Mouse (Mus musculus) CH12.LX (cell line): ENCODE data around the gene Rhbdl1. TPM values are rescaled to one million over a fixed set of nuclear protein-coding genes. Genes with fewer than 3 reads are reported as not detected.
A peak's percentile ranks its signal among the peaks of the same experiment; 100 is the strongest.

Source experiments
- DNase-seq: peaks from one replicate; pipeline ENCODE4 v3.0.0-alpha.2; 2013; ENCODE audit errors: extremely low read depth
- H3K27ac ChIP-seq: 2 replicates; pipeline ENCODE4 v1.5.1; 2012; ENCODE audit warnings: low read depth, mild to moderate bottlenecking, control low read depth, moderate library complexity; ENCODE audit not compliant: insufficient read depth
- H3K27me3 ChIP-seq: replicated peaks from 2 replicates; pipeline ENCODE3; 2012; ENCODE audit warnings: inconsistent platforms
- H3K36me3 ChIP-seq, 2 experiments: replicated peaks in 1 of 2; 2 replicates each; pipeline versions ENCODE3 to v1.6.1; 2012; ENCODE audit warnings: inconsistent platforms in 1 of 2, low read length in 1 of 2, mild to moderate bottlenecking in 1 of 2, mixed read lengths in 1 of 2, moderate library complexity in 1 of 2; ENCODE audit not compliant: control insufficient read depth in 1 of 2, insufficient read depth in 1 of 2
- H3K4me1 ChIP-seq, 2 experiments: 2 replicates each; pipeline ENCODE4 v1.6.1; 2012; ENCODE audit warnings: inconsistent platforms in 1 of 2, moderate library complexity in 1 of 2; ENCODE audit not compliant: insufficient read depth in 2 of 2, control insufficient read depth in 1 of 2
- H3K4me2 ChIP-seq: 2 replicates; pipeline ENCODE4 v1.6.1; 2012; ENCODE audit warnings: low read depth, mild to moderate bottlenecking, control low read depth; ENCODE audit not compliant: poor library complexity, insufficient read depth, severe bottlenecking
- H3K4me3 ChIP-seq, 3 experiments: fragments of 150-350 bp in 1 of 3; sonication (generic) in 1 of 3; replicated peaks in 1 of 3; 2 replicates each; pipeline versions ENCODE3 to v1.5.1; 2011 to 2012; ENCODE audit warnings: low read depth in 2 of 3, low read length in 2 of 3, mild to moderate bottlenecking in 2 of 3, moderate library complexity in 2 of 3, control low read depth in 1 of 3, improper control_type of control experiment in 1 of 3, inconsistent platforms in 1 of 3, mixed read lengths in 1 of 3; ENCODE audit not compliant: poor library complexity in 1 of 3
- H3K79me2 ChIP-seq: replicated peaks from 2 replicates; pipeline ENCODE4 v1.6.1; 2012; ENCODE audit warnings: mild to moderate bottlenecking, moderate library complexity; ENCODE audit not compliant: control insufficient read depth, poor library complexity, insufficient read depth, severe bottlenecking; ENCODE audit errors: extremely low read depth
- H3K9ac ChIP-seq: 2 replicates; pipeline ENCODE4 v1.6.1; 2012; ENCODE audit warnings: low read depth, mild to moderate bottlenecking, control low read depth, moderate library complexity; ENCODE audit not compliant: insufficient read depth
- H3K9me3 ChIP-seq: replicated peaks from 2 replicates; pipeline ENCODE3; 2012; ENCODE audit warnings: low read length, inconsistent platforms, mixed read lengths
- CTCF ChIP-seq, 2 experiments: IDR thresholded peaks in 1 of 2; conservative IDR thresholded peaks in 1 of 2; 2 replicates each; pipeline ENCODE4 v1.5.1; 2011 to 2012; ENCODE audit warnings: low read depth in 2 of 2, low read length in 2 of 2, improper control_type of control experiment in 1 of 2, inconsistent platforms in 1 of 2, mild to moderate bottlenecking in 1 of 2, moderate library complexity in 1 of 2
- MAX ChIP-seq: IDR thresholded peaks from 2 replicates; pipeline ENCODE4 v1.6.1; 2011; ENCODE audit warnings: low read length, improper control_type of control experiment
- MXI1 ChIP-seq: IDR thresholded peaks from 2 replicates; pipeline ENCODE4 v1.6.1; 2011; ENCODE audit warnings: mild to moderate bottlenecking, low read depth, low read length, improper control_type of control experiment
- MYC ChIP-seq: IDR thresholded peaks from 2 replicates; pipeline ENCODE4 v1.6.1; 2011; ENCODE audit warnings: low read depth, mild to moderate bottlenecking, improper control_type of control experiment, low read length
- POLR2A ChIP-seq: IDR thresholded peaks from 2 replicates; pipeline ENCODE4 v1.6.1; 2011; ENCODE audit warnings: low read depth, mild to moderate bottlenecking, improper control_type of control experiment, low read length
- RAD21 ChIP-seq: IDR thresholded peaks from 2 replicates; pipeline ENCODE4 v1.6.1; 2011; ENCODE audit warnings: low read depth, mild to moderate bottlenecking, low read length, improper control_type of control experiment, moderate library complexity
- SIN3A ChIP-seq: IDR thresholded peaks from 2 replicates; pipeline ENCODE4 v1.6.1; 2012; ENCODE audit warnings: low read length, improper control_type of control experiment, inconsistent platforms
- TBP ChIP-seq: conservative IDR thresholded peaks from 2 replicates; pipeline ENCODE4 v1.6.1; 2011; ENCODE audit warnings: low read depth, low read length, improper control_type of control experiment
- UBTF ChIP-seq: IDR thresholded peaks from 2 replicates; pipeline ENCODE4 v1.6.1; 2012; ENCODE audit warnings: low read depth, mild to moderate bottlenecking, inconsistent platforms, low read length, improper control_type of control experiment, moderate library complexity
- dilution Hi-C: fragments of 300-500 bp; cut with MboI; formaldehyde crosslinking; loops from 2 replicates; pipeline ENCODE4 v1.14.3; 2020; ENCODE audit warnings: low sequenced_read_pairs; ENCODE audit not compliant: extremely low pct_unique_long_range_greater_than_20kb, extremely low pct_ligation_motif_present
- in situ Hi-C: fragments of 300-500 bp; cut with MboI; formaldehyde crosslinking; loops from 3 replicates; pipeline ENCODE4 v1.14.3; 2019; ENCODE audit warnings: low sequenced_read_pairs, low pct_ligation_motif_present, low pct_unique_long_range_greater_than_20kb, mixed read lengths
- polyA plus RNA-seq: library from polyadenylated mRNA; unstranded; fragments of >175 nt; gene quantifications from 2 replicates; pipeline ENCODE4 v1.2.1, GENCODE M21; 2012; ENCODE audit warnings: low read depth; ENCODE audit not compliant: insufficient read length
- total RNA-seq, 2 experiments: library from RNA; depleted of rRNA; stranded (reverse); fragments of 300-350 nt in 1 of 2; fragments of >200 nt in 1 of 2; gene quantifications; 2 replicates each; pipeline ENCODE4 v1.2.3; 2012 to 2014

Rhbdl1 gene
- total and polyA plus RNA-seq, 3 experiments, result 1.9 to 2.8 TPM; not detected in 1

GRCm38 (mm10) chr17:25868601-25869191 is 31.6 kb upstream of the Rhbdl1 start, which contains the start of gene Mcrip2:
Mcrip2 (minus strand) TSS chr17:25868764.
- no peak for DNase-seq
- Histone ChIP-seq H3K9ac (peak within 1 kb of the TSS; percentile 28; the same call in 1 of the 2 replicates), H3K79me2 (no peaks in the 10 kb centered on the region), H3K4me2 (peak within 1 kb of the TSS; percentile 79), H3K36me3 (no peaks in the 10 kb centered on the region), H3K27ac (no peak within 1 kb of the TSS), H3K4me3 (peak within 1 kb of the TSS; percentile 49 to 76 (median 51)), H3K27me3 (peaks cover 63% of the 10 kb centered on the region), H3K4me1 (peaks cover 4 to 15% of the 10 kb centered on the region in 2 experiments; a peak in 2 of 4 replicates)
- dilution Hi-C loops, result no loop called here
- TF ChIP-seq CTCF (conservative IDR thresholded peaks at IDR 0.05 in 1 of 2, IDR thresholded peaks at IDR 0.05 in 1 of 2; ENCODE audit: low read depth in 2 of 2, low read length in 2 of 2) (no peak), SIN3A (peak; percentile 73; the same call in 1 of the 2 replicates), POLR2A (peak; percentile 59; the same call in 1 of the 2 replicates), RAD21 (no peak)
- TF ChIP-seq, all 38 proteins: peak for 2
- in situ Hi-C loops, result no loop called here
- H3K9me3 ChIP-seq, result no peaks in the 10 kb centered on the region

DNA sequence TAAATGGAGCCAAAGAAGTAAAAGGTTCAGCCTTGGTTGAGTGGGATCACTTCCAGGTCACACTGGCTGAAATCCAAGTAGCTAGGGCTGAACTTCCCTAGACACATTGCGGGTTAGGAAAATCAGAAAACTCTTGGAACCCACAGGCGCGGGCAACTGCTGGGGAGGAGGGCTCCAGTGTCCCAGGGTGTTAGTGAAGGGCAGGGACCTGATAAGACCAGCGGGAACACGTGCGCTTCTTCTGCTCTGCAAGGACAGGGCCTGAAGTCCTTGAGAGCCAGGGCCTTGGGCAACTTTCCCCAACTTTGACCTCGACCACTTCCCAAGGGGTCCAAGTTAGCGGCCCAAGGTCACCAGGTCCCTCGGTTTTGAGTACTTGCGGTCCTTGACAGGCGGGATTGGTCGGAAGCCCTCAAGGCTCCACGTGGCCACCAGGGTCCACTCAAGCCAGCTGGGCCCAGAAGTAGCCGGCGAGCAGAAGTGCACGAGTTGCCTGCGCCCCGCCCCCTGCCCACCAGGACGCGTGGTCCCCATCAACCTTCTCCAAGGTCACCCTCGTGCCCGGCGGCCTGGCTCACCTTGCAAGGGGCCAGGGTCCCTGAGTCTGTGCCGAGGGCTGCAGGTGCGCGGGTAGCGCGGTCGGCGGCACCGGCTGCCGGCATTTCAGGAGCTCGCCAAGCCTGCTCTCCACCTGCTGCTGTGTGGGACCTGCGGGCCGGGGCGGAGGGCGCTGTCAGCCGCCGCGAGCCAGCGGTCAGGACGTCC is 30.9 kb upstream of the Rhbdl1 start:
- in situ Hi-C loops (no loop called here), dilution Hi-C loops (no loop called here)
- Histone ChIP-seq H3K27me3 (peaks cover 62% of the 10 kb centered on the region), H3K79me2 (no peaks in the 10 kb centered on the region), H3K4me1 (peaks cover 4 to 16% of the 10 kb centered on the region in 2 experiments; a peak in 3 of 4 replicates), H3K27ac (no peak overlapping the region), H3K4me3 (peak overlapping the region; percentile 49 to 76 (median 51)), H3K36me3 (no peaks in the 10 kb centered on the region), H3K9me3 (no peaks in the 10 kb centered on the region), H3K4me2 (peak overlapping the region; percentile 79), H3K9ac (peak overlapping the region; percentile 28; the same call in 1 of the 2 replicates)
- DNase-seq, result no peak
- 0 out of 2 replicates have a peak, but pooled peaks have one; percentile 38 for TF ChIP-seq UBTF
- peak; percentile 82 for TF ChIP-seq MXI1
- TF ChIP-seq TBP, result no peak
- peak; percentile 36; the same call in 1 of the 2 replicates for TF ChIP-seq MYC
- TF ChIP-seq MAX, result peak; percentile 63

DNA sequence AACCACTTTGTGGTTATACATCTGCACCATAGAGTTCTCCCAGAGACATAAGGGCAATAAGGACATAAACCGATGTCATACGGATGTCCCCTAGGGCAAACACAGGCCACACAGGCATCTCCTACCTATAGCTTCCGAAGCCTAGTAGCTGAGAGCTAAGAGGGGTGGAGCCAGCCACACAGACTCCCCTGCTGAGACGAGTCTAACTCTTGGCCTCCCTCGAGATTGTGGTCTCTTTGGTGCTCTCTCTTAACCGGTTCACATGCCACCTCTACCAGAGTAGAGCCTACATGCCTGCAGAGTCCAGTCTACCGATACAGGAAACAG is 30.4 kb upstream of the Rhbdl1 start:
- Histone ChIP-seq H3K4me2 (peak overlapping the region; percentile 79; the same call in 1 of the 2 replicates), H3K36me3 (no peaks in the 10 kb centered on the region), H3K4me3 (peak overlapping the region in 2 of 3 experiments; percentile 49 to 51), H3K9ac (no peak overlapping the region), H3K79me2 (no peaks in the 10 kb centered on the region), H3K4me1 (peaks cover 4 to 21% of the 10 kb centered on the region in 2 experiments; a peak in 3 of 4 replicates), H3K9me3 (no peaks in the 10 kb centered on the region), H3K27me3 (peaks cover 57% of the 10 kb centered on the region), H3K27ac (no peak overlapping the region)
- dilution Hi-C loops, result no loop called here
- TF ChIP-seq POLR2A (no peak), UBTF (0 out of 2 replicates have a peak, but pooled peaks have one; percentile 8)
- in situ Hi-C loops, result no loop called here
- no peak for DNase-seq
